Mouse (Mus musculus) cerebellum, postnatal 25 days (tissue): ENCODE measurements around the gene Atxn7l1.

Source experiments
- DNase-seq, 2 experiments: peaks; one replicate each; pipeline ENCODE4 v3.0.0; 2021; ENCODE audit warnings: mixed read lengths in 2 of 2

The Atxn7l1 gene

DNA sequence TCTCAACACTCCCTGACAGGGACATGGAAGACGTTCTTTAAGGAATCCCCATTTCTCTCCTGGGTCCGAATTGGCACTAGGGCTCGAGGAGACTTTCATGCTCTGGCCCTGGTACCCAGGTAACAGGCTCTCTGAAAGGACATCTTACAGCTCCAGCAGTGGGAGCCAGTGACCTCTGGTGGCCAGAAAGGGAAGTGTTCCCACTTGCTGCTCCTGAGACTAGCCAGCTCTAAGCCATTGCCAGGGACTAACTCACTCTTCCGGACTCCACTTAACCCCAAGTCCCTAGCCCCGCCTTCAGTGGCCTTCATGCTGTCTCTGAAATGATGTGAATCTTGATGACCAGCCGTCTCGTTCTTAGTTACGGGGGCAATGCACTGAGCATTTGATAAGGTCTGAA, 186.4 kb downstream of the Atxn7l1 start:
- DNase-seq = peak; percentile 94 to 95

DNA sequence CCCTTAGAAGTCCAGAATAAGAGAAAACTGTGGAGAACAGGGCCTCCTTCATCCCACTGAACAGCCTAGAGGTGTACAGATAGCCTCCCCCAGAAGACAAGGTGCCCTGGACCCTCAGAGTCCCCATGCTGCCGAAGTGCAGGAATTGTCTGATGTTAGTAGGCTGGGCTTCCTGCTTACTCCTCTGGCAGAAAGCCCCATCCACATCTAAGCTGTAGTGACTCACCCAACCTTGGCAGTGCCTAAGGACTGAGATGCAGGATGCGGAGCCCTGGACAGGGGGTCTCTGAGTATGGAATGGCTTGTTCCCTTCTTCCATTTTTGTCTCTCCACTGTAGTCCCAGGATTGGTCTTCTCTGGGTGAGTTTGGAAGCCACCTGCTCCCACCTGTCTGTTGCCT, 187.0 kb downstream of the Atxn7l1 start:
- DNase-seq = no peak

DNA sequence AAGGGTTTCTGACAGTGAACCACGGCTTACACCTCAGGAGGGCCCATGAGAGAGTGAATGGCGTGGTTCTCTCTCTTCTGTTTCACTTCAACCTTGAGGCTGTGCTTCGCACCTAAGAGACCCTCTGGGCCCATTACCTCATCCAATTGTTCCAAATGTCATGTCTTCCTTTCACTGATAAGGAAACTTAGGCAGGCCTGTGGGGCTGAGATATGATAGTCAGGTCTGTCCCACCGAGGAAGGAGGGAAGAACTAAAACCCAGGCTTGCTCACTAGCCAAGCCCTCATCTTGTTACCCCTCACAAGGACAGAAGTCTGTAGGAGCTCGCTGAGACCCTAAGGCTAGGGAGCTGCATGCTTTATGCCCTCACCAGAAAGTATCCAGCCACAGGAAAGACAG, 187.5 kb downstream of the Atxn7l1 start:
- DNase-seq = no peak

DNA sequence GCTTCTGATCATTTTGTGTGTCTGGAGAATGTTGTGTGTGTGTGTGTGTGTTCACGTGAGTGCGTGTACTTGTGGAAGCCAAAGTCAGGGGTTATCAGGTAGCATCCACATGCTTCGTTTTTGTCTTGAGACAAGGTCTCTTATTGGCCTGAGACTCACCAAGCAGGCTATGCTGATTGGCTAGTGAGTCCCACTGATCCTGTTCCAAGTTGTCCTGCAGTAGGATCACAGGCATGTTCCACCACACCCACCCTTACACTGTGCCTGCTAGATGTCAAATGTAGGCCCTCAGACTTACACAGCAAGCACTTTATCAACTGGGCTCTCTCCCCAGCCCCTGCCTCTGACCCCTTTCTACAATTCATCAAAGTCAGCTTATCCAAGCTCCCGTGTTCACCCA, 187.9 kb downstream of the Atxn7l1 start:
- no peak for DNase-seq

DNA sequence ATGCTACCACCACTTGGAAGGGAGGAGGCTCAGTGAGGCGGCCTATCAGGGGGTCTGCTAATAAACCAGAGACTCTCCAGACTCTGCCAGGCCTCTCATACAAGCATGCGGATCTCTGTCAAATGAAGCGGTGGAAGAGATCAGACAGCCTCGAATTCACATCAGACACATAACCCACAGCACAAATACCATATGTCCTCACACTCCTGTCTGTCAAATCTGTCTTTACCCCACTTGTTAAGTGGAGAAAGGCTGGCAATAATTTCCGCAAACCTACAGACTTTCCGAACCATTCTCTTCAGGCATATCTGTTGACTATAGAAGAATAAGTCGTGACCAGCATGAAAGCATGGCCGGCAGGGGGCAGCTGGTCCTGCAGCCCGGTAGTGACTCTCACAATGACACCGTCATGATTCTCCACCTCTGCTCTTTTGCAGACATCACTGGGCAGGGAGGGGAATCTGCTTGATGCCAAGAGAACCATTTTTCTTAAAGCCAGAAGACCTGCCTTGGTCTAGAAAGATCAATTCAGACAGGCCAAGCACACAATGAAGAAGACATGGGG, 189.2 kb downstream of the Atxn7l1 start:
- DNase-seq = peak; percentile 46 to 71

DNA sequence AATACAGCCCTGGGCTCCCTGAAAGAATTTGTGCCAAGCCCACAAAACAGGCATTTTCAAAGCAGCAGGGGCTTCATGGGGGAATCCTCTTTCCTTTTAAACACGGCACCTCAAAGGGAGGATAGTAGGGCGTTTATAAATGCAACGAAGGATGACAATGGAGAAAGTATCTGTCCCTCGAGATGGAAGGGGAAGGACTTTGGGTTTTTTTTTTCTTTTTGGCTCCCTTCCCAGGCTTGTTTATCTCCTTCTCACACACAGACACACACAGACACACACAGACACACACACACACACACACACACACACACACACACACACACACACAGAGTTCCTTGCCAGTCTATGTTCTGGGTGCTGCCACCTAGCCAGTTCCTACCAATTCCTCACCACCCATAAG, 189.8 kb downstream of the Atxn7l1 start:
- DNase-seq = no peak

DNA sequence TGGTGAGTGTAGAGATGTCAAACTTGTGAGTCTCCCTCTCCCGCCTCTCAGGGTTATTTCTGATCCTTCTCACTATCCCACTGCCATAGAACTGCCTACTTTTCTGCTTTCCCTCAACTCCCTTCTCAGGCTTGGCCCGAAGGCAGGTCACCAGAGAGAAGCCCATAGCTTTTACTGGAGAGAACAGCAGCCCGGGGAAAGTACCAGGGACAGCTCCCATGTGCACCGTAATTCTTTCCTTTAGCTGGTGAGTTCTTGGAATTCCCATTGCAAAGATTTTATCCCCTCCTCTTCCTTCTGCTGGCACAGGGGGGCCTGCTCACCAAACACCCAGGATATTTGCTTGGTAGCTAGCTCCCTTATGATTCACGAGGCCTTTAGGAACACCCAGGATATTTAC, 190.7 kb downstream of the Atxn7l1 start:
- no peak for DNase-seq

DNA sequence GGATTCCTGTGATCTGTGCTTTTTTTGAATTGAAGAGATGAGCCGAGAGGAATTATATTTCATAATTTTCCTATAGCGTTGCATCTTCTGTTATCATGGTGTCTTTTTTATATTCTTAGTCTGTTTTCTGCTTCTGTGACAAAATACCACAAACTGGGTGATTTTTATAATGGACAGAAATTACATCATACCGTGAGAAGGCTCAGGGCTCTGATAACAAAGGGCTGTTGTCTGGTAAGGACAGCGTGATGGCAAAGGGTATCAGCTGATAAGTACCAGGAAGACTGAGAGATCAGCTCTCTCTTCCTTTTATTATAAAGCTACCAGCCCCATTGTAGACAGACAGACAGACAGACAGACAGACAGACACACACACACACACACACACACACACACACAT, 192.3 kb downstream of the Atxn7l1 start:
- no peak for DNase-seq

DNA sequence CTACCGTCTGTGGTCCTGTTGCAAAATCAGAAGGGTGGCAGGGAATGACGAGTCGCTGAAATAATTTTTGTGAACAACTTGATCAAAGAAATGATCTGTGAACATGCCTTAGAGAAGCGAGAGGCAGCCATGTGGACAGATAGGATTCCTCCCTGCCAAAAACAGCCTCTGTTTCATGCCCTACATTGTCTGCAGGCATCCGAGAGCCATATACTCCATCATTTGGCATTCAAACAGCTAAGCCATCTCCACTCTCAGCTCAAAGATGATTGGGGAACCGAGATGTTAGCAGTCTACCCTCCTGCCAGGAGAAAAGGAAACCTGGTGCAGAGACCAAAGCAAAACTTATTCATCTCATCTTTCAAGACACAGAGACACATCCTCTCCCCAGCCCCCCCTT, 193.2 kb downstream of the Atxn7l1 start:
- DNase-seq = peak in 1 of 2 experiments; percentile 19

DNA sequence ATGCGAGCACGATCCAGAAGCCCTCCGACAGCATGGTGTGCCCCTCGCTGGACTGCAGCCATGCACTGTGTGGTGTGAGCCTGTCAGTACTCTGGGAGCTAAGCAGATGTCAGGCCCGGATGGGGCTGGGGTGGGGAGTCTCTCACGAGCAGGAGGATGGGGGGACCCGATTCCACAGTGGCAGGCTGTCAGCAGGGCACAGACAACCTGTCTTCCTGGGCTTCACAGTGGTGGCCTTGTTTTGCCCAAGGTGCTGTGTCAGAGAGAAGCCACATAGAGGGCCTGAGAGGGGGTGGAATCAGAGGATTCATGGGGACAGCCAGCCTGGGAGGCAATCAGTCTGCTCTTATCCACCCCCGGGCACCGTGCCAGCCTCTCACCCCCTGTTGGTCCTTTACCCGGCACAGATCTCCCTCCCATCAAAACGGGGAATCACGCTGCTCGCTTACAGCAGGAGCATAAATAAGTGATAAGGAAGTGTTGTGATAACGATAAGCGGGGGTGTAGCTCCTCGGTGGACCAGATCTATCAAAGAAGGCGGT, 193.9 kb downstream of the Atxn7l1 start:
- peak; percentile 72 to 78 for DNase-seq

DNA sequence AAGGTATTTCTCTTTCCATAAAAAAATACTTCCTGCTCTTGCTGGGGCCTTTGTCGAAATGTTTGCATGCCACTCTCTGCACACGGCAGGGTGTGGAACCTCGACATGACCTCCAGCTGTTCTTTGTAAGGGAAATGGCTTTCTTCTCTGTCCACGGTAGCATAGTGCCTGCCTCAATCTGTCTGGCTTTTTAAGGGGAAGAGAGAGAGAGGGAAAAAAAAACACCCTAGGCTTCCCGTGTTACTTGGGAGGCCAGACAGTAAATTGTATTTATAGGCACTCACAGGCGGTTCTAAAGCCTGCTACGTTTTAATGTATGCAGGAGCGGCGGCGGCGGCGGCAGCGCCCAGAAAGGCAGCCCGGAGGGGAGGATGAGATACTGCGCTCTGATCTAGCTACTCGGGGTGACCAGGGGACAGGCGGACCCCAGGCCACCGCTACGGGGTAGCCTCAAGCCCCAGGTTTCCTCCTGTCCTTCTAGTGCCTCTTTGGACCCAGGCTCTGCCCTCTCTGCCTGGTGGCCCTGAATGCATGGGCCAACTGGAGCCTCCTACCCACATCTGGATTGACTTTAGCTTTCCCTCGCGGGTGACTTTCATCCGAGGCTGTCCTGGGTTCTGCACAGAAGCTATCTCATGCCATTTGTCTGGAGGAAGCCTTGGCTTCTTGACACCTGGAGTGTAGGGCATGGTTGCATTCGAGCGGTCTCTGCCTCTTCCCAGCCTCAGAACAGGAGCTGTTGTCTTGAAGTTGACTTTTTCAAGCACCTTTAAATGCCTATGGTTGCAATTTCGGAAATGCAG, 197.7 kb downstream of the Atxn7l1 start:
- DNase-seq = no peak

DNA sequence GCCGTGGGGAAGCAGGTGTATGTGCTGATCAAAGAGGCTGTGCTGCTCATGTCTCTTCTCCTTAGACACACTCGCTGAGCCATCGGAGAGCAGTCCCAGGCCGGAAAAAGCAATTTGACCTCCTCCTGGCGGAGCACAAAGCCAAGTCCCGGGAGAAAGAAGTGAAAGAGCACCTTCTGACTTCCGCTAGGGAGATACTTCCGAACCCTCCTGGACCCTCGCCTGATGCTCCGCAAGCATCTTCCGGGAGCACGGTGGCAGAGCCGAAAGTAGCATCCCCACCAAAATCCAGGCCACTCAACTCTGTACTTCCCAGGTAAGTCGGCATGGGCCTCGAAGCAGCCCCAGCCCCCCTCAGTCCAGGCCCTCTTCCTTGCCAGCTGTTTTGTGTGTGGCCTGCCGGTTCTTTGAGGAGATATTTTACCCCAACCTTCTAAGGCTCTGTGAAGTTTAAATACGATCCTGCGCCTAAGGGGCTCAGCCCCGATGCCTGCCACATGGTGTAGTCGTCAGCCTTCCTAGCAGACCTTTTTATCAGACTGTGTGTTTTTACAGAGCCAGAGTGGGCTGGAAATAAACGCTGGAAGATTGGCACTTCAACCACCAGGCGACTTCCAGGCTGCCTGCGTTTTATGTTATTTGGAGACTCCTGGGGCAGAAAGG, 198.4 kb downstream of the Atxn7l1 start:
- DNase-seq = no peak

DNA sequence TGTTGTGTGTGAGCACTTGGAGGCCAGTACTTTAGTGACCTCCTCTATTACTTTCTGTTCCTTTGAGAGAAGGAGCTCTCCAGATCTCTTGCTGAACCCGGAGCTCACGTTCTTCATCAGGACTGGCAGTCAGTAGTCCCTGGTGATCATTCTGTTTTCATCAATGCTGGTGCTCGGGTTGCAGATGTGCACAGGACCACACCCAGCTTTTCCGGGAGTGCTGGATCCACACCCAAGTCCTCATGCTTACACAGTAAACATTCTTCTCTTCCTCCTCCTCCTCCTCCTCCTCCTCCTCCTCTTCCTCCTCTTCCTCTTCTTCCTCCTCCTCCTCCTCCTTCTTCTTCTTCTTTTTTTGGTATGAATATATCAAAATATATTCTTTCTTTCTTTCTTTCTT, 205.2 kb downstream of the Atxn7l1 start:
- DNase-seq = no peak

DNA sequence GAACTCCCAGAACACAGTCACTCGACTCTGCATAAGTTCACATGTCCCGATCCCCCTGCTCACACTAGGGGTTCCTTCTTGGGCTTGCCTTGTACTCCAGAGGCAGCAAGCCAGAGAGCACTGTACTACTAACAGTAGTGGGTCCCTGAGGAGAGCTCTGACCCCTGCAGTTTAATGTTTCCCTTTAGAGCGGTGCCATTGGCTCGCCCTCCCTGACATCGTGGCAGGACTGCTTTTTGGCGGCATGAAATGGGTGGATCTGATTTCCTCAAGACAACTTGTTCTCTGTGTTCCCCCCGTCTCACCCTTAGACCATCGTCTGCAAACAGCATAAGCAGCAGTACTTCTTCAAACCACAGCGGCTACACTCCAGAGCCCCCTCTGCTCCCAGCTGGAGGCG, 210.9 kb downstream of the Atxn7l1 start:
- DNase-seq = no peak

DNA sequence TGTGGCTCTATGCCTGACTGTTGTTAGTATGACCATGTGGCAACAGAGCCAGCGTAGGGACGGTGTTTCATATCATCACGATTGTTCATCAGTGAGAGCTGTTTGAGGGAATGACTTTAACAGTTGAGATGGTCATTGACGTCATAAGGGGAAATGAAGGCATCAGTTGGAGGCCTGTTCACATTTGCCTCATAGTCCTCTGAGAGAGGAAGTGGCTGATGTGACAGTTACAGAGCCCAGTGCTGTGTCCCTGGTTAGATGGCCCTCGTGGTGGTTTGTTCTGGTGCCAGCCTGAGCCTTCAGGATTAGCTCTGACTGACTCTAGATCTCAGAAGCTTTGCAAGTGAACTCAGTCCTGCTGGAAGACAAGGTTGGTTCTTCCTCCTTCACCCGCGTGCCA, 211.7 kb downstream of the Atxn7l1 start:
- no peak for DNase-seq

DNA sequence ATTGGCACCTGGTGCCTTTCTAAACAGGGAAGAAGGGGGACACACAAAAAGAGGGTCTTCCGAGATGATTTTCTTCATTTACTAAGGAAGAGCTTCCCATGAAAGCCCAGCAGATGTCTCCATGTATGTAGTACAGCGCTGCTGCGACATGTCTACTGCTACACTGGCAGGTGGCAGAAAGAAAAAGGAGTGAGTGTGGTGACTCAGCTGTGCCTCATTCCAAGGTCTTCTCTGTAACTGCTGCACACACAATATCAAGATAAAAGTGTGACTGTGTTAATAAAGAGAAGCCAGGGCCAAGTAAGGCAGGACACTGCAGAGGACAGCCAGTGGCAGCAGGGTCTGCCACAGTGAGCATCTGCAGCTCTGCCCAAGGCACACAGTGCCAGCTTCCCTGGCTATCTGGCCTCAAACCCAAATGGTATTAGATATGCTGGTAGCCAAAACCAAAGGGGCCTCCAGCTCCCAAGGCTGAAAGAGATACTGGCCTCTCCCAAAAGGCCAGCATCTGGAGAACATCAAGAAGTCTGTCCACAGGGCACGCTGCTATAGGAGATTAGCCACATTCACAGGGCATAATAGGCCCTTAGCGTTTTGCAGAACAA, 212.5 kb downstream of the Atxn7l1 start:
- DNase-seq = peak in 1 of 2 experiments; percentile 36

DNA sequence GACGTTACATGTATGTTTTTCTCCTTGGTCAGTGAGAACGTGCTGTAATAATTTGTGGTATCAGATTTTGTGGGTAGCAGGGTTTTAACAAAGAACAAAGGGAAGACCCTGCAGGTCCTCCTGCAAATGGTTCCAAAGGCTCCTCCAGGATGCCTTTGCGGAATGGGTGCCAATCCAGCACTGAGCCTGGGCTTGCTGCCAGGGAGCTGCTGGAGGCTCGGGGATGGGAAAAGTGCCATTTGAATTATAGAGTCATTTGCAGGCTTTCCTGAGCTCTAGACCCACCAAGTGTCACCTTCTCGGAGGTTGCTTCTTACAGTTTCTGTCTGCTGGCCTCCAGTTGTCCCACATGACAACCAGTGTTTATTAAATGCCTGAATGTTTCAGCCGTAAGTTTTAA, 213.2 kb downstream of the Atxn7l1 start:
- peak; percentile 92 to 95 for DNase-seq

DNA sequence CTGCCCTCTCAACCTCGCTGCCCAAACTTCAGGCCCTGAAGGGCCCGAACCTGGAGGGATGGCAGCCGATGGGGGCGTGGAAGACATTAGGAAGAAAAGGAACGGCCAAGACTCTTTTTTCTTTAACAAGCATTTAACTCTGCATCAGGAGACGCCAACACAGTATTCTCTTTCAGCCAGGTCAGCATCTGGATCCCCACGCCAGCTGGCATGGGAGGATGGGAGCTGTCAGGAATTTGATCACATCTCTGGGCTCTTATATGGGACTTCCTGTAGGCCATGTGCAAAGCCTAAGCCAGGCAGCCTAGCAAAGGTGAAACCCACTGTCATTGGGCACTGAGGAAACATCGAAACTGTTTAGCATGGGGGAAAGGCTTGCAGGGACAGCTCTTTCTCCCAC, 217.0 kb downstream of the Atxn7l1 start:
- no peak for DNase-seq

DNA sequence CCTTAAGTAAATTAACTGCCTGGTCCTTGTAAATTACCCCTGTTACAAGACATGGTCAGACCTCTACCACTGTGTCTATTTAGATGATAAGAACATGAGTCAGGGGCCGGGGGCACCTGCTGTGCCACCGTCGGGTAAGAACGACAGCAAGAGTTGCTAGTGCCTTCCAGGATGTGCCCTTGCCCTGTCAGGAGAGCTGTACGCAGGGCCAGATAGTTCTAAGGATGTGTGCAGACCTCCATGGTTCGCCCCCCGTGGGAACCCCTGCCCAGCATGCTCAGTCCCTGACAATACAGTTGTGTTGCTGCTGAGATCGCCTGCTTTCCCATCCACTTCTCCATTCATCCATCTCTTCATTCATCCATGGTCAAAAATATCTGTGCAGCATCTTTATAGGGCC, 217.6 kb downstream of the Atxn7l1 start:
- no peak for DNase-seq

DNA sequence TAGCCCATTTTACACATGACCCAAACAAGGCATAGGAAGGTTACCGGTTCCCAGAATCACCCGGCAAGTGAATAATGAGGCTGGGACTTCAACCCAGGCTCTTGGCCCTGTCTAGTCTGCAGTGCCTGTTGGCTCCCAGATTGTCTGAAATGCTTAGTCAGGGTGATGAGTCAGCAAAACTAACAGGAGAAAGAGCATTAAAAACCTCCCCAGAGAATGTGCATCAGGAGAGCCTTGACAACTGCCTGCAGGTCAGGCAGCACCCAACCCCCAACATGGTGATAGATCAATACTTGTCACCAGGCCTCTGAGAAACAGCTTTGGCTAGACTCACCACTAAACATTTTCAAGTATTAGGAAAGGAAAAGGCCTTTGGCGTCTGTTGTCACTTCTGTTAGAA, 222.1 kb downstream of the Atxn7l1 start:
- DNase-seq = no peak

DNA sequence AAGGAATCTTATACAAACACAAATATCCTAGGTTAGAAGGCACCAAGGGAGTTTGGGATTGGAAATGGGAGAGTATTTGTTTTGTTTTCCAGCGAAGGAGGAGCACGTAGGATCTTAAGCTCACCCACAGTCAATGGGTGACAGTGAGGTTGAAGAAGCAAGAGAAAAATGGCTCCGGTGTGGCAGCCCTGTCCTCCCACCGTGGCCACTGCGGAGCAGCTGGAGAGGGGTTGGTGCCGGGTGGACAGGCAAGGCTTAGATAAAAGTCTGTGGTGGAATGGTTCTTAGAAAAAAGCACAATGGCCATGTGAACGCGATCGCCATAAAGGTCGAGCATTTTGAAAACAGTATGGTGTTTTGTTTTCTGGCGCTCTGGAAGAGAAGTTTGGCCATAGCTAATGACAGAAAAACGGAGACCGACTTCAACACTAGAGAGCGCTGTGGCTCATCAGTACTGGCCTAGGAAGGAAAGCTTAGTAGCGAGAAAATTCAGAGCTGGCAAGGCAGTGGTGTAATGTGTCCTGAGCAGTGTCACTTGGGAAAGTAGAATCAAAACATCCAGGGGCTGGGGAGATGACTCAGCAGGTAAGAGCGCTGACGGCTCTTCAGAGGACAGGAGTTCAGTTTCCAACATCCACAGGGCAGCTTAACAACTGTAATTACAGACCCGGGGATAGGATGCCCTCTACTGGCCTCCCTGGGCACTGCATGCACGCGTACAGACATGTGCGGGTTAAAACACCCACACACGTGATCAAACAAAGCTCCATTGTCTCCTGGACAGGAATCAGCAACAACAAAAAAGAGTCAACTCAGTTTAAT, 232.3 kb downstream of the Atxn7l1 start:
- peak; percentile 77 to 84 for DNase-seq

DNA sequence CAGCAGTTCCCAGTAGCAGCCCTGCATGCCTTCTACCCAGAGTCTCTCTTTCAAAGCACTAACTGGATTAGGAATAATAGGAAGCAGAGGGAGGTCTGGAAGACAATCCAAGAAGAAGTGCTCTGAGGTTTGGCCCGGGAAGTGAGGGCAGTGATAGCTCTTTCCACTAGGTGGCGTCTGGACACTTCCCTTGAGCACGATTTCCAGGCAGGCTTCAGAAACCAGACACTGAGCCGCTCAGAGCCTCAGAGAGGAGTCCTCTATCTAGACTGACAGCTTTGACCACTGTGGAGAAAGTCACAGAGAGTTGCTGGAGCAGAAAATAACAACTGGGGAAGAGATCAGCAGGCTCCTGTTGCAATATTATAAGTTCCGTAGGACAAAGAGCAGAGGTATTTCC, 241.3 kb downstream of the Atxn7l1 start:
- DNase-seq = peak; percentile 73 to 80
